Mouse (Mus musculus): ENCODE results near the gene Slit1. TPM values are rescaled to one million over a fixed set of nuclear protein-coding genes. Genes with fewer than 3 reads are reported as not detected.

Gene Slit1
- polyA plus RNA-seq, 1 experiment from 2014 or later: 15.3 TPM

GRCm38 (mm10) chr19:41677575-41677974, 65.9 kb downstream of the Slit1 start:
- Histone ChIP-seq H3K36me3 (ENCODE audit: control insufficient read depth, insufficient read depth, low read length) (no peaks in the 10 kb centered on the region), H3K4me2 (ENCODE audit: low read depth) (no peak overlapping the region), H3K27me3 (ENCODE audit: control insufficient read depth, insufficient read depth, low read length) (no peaks in the 10 kb centered on the region), H3K27ac (ENCODE audit: low read depth, low read length) (no peak overlapping the region), H3K4me1 (ENCODE audit: control insufficient read depth, insufficient read depth, low read length) (peaks cover 20% of the 10 kb centered on the region), H3K4me3 (ENCODE audit: low read depth, low read length) (no peak overlapping the region), H3K9ac (ENCODE audit: low read length) (no peak overlapping the region), H3K9me3 (ENCODE audit: control insufficient read depth, low read length) (no peaks in the 10 kb centered on the region)
- ATAC-seq (ENCODE audit: insufficient read depth, low FRiP score, low TSS enrichment) (no peak), DNase-seq (ENCODE audit: low spot score) (no peak)
- WGBS: 67% methylated on average over 4 of the region's 4 CpGs

- H3K27me3 ChIP-seq (ENCODE audit: control insufficient read depth, insufficient read depth, low read length): no peaks in the 10 kb centered on the region
- peaks cover 34% of the 10 kb centered on the region for H3K4me1 ChIP-seq (ENCODE audit: control insufficient read depth, insufficient read depth, low read length)
- H3K4me3 ChIP-seq (ENCODE audit: low read depth, low read length): no peak overlapping the region
- no peak overlapping the region for H3K4me2 ChIP-seq (ENCODE audit: low read depth)
- H3K27ac ChIP-seq (ENCODE audit: low read depth, low read length): peak overlapping the region; percentile 73
- H3K9ac ChIP-seq (ENCODE audit: low read length): peak overlapping the region; percentile 38; the same call in 1 of the 2 replicates
- no peak for ATAC-seq (ENCODE audit: insufficient read depth, low FRiP score, low TSS enrichment)
- WGBS: 40% methylated on average over 8 of the region's 8 CpGs
- DNase-seq (ENCODE audit: low spot score): no peak
- H3K9me3 ChIP-seq (ENCODE audit: control insufficient read depth, low read length): no peaks in the 10 kb centered on the region
- no peaks in the 10 kb centered on the region for H3K36me3 ChIP-seq (ENCODE audit: control insufficient read depth, insufficient read depth, low read length)
Observed at GRCm38 (mm10) chr19:41675583-41675982, 67.9 kb downstream of the Slit1 start.

- no peaks in the 10 kb centered on the region for H3K9me3 ChIP-seq (ENCODE audit: control insufficient read depth, low read length)
- WGBS: 78% methylated on average over 4 of the region's 4 CpGs
- no peak overlapping the region for H3K9ac ChIP-seq (ENCODE audit: low read length)
- H3K4me1 ChIP-seq (ENCODE audit: control insufficient read depth, insufficient read depth, low read length): peaks cover 44% of the 10 kb centered on the region
- H3K4me2 ChIP-seq (ENCODE audit: low read depth): no peak overlapping the region
- no peaks in the 10 kb centered on the region for H3K36me3 ChIP-seq (ENCODE audit: control insufficient read depth, insufficient read depth, low read length)
- no peak overlapping the region for H3K27ac ChIP-seq (ENCODE audit: low read depth, low read length)
- DNase-seq (ENCODE audit: low spot score) (no peak), ATAC-seq (ENCODE audit: insufficient read depth, low FRiP score, low TSS enrichment) (no peak)
- H3K4me3 ChIP-seq (ENCODE audit: low read depth, low read length): no peak overlapping the region
- H3K27me3 ChIP-seq (ENCODE audit: control insufficient read depth, insufficient read depth, low read length): no peaks in the 10 kb centered on the region
Observed at GRCm38 (mm10) chr19:41674366-41674765, 69.1 kb downstream of the Slit1 start.

GRCm38 (mm10) chr19:41672836-41673235, 70.6 kb downstream of the Slit1 start:
- ATAC-seq (ENCODE audit: insufficient read depth, low FRiP score, low TSS enrichment): no peak
- Histone ChIP-seq H3K36me3 (ENCODE audit: control insufficient read depth, insufficient read depth, low read length) (no peaks in the 10 kb centered on the region), H3K4me1 (ENCODE audit: control insufficient read depth, insufficient read depth, low read length) (peaks cover 43% of the 10 kb centered on the region), H3K27me3 (ENCODE audit: control insufficient read depth, insufficient read depth, low read length) (no peaks in the 10 kb centered on the region), H3K9ac (ENCODE audit: low read length) (no peak overlapping the region), H3K4me2 (ENCODE audit: low read depth) (no peak overlapping the region), H3K4me3 (ENCODE audit: low read depth, low read length) (no peak overlapping the region), H3K27ac (ENCODE audit: low read depth, low read length) (no peak overlapping the region), H3K9me3 (ENCODE audit: control insufficient read depth, low read length) (no peaks in the 10 kb centered on the region)
- WGBS: 47% methylated on average over 4 of the region's 4 CpGs
- DNase-seq (ENCODE audit: low spot score): no peak

- 29% methylated on average over 7 of the region's 7 CpGs for WGBS
Observed at GRCm38 (mm10) chr19:41670931-41671330, 72.5 kb downstream of the Slit1 start.

GRCm38 (mm10) chr19:41670473-41670872, 73.0 kb downstream of the Slit1 start:
- no peak overlapping the region for H3K4me2 ChIP-seq (ENCODE audit: low read depth)
- peaks cover 37% of the 10 kb centered on the region for H3K4me1 ChIP-seq (ENCODE audit: control insufficient read depth, insufficient read depth, low read length)
- H3K9me3 ChIP-seq (ENCODE audit: control insufficient read depth, low read length): no peaks in the 10 kb centered on the region
- no peak for DNase-seq (ENCODE audit: low spot score)
- H3K27me3 ChIP-seq (ENCODE audit: control insufficient read depth, insufficient read depth, low read length): no peaks in the 10 kb centered on the region
- 2% methylated on average over 5 of the region's 5 CpGs for WGBS
- H3K9ac ChIP-seq (ENCODE audit: low read length): no peak overlapping the region
- H3K36me3 ChIP-seq (ENCODE audit: control insufficient read depth, insufficient read depth, low read length): no peaks in the 10 kb centered on the region
- ATAC-seq (ENCODE audit: insufficient read depth, low FRiP score, low TSS enrichment): 0 out of 2 replicates have a peak, but pooled peaks have one; percentile 24
- peak overlapping the region; percentile 46 for H3K27ac ChIP-seq (ENCODE audit: low read depth, low read length)
- no peak overlapping the region for H3K4me3 ChIP-seq (ENCODE audit: low read depth, low read length)

More at GRCm38 (mm10) chr19:41670931-41671330, 72.5 kb downstream of the Slit1 start:
- no peaks in the 10 kb centered on the region for H3K36me3 ChIP-seq (ENCODE audit: control insufficient read depth, insufficient read depth, low read length)
- H3K4me3 ChIP-seq (ENCODE audit: low read depth, low read length): no peak overlapping the region
- H3K27me3 ChIP-seq (ENCODE audit: control insufficient read depth, insufficient read depth, low read length): no peaks in the 10 kb centered on the region
- H3K4me2 ChIP-seq (ENCODE audit: low read depth): no peak overlapping the region
- no peak overlapping the region; the same call in 1 of the 2 replicates for H3K9ac ChIP-seq (ENCODE audit: low read length)
- no peak overlapping the region for H3K27ac ChIP-seq (ENCODE audit: low read depth, low read length)
- DNase-seq (ENCODE audit: low spot score) (peak; percentile 37), ATAC-seq (ENCODE audit: insufficient read depth, low FRiP score, low TSS enrichment) (no peak)
- H3K9me3 ChIP-seq (ENCODE audit: control insufficient read depth, low read length): no peaks in the 10 kb centered on the region
- H3K4me1 ChIP-seq (ENCODE audit: control insufficient read depth, insufficient read depth, low read length): peaks cover 38% of the 10 kb centered on the region

GRCm38 (mm10) chr19:41669747-41670342, 73.6 kb downstream of the Slit1 start:
- Histone ChIP-seq H3K36me3 (ENCODE audit: control insufficient read depth, insufficient read depth, low read length) (no peaks in the 10 kb centered on the region), H3K4me1 (ENCODE audit: control insufficient read depth, insufficient read depth, low read length) (peaks cover 39% of the 10 kb centered on the region), H3K27me3 (ENCODE audit: control insufficient read depth, insufficient read depth, low read length) (0 out of 2 replicates have a peak, but pooled peaks cover 3% of the 10 kb centered on the region), H3K9ac (ENCODE audit: low read length) (no peak overlapping the region), H3K4me3 (ENCODE audit: low read depth, low read length) (no peak overlapping the region), H3K9me3 (ENCODE audit: control insufficient read depth, low read length) (no peaks in the 10 kb centered on the region), H3K4me2 (ENCODE audit: low read depth) (no peak overlapping the region), H3K27ac (ENCODE audit: low read depth, low read length) (peak overlapping the region; percentile 53)
- ATAC-seq (ENCODE audit: insufficient read depth, low FRiP score, low TSS enrichment): peak; percentile 51; the same call in 1 of the 2 replicates
- no peak for DNase-seq (ENCODE audit: low spot score)
- 7% methylated on average over 12 of the region's 12 CpGs for WGBS

GRCm38 (mm10) chr19:41667591-41667990, 75.9 kb downstream of the Slit1 start:
- Histone ChIP-seq H3K4me2 (ENCODE audit: low read depth) (no peak overlapping the region), H3K4me1 (ENCODE audit: control insufficient read depth, insufficient read depth, low read length) (peaks cover 39% of the 10 kb centered on the region), H3K36me3 (ENCODE audit: control insufficient read depth, insufficient read depth, low read length) (no peaks in the 10 kb centered on the region), H3K27me3 (ENCODE audit: control insufficient read depth, insufficient read depth, low read length) (peaks cover 10% of the 10 kb centered on the region; the same call in 1 of the 2 replicates), H3K4me3 (ENCODE audit: low read depth, low read length) (no peak overlapping the region), H3K9ac (ENCODE audit: low read length) (no peak overlapping the region), H3K27ac (ENCODE audit: low read depth, low read length) (no peak overlapping the region), H3K9me3 (ENCODE audit: control insufficient read depth, low read length) (no peaks in the 10 kb centered on the region)
- DNase-seq (ENCODE audit: low spot score) (no peak), ATAC-seq (ENCODE audit: insufficient read depth, low FRiP score, low TSS enrichment) (no peak)
- WGBS: 63% methylated on average over 6 of the region's 6 CpGs

GRCm38 (mm10) chr19:41665941-41666340, 77.5 kb downstream of the Slit1 start:
- H3K4me2 ChIP-seq (ENCODE audit: low read depth): no peak overlapping the region
- H3K4me1 ChIP-seq (ENCODE audit: control insufficient read depth, insufficient read depth, low read length): peaks cover 29% of the 10 kb centered on the region
- ATAC-seq (ENCODE audit: insufficient read depth, low FRiP score, low TSS enrichment) (no peak), DNase-seq (ENCODE audit: low spot score) (no peak)
- no peak overlapping the region for H3K4me3 ChIP-seq (ENCODE audit: low read depth, low read length)
- 68% methylated on average over 4 of the region's 4 CpGs for WGBS
- H3K9ac ChIP-seq (ENCODE audit: low read length): no peak overlapping the region
- H3K36me3 ChIP-seq (ENCODE audit: control insufficient read depth, insufficient read depth, low read length): no peaks in the 10 kb centered on the region
- H3K27me3 ChIP-seq (ENCODE audit: control insufficient read depth, insufficient read depth, low read length): peaks cover 10% of the 10 kb centered on the region; the same call in 1 of the 2 replicates
- H3K9me3 ChIP-seq (ENCODE audit: control insufficient read depth, low read length): no peaks in the 10 kb centered on the region
- no peak overlapping the region for H3K27ac ChIP-seq (ENCODE audit: low read depth, low read length)
